Comparison of ENCODE assay signal across 15 mouse cellular contexts in genomic region chr13:94154512-94155296, GRCm38 (mm10).
A peak's percentile ranks its signal among the peaks of the same experiment; 100 is the strongest.
DNase-seq lines count a peak whose midpoint lies in the region; ATAC-seq and TF ChIP-seq lines count a peak whose summit lies in the region.
"Had no signal": no experiment of that assay in that cellular context is flagged by ENCODE, and none has a peak within 500 bp of the region (broad histone marks: within the 10 kb centered on the region; RNA-seq: fewer than 3 reads in every experiment).

No protein-coding gene starts in this region.

- no peak for TF ChIP-seq CTCF in layer of hippocampus, adult 2 months (conservative IDR thresholded peaks at IDR 0.05)

- peak; percentile 59; the same call in 1 of the 2 replicates for ATAC-seq in common myeloid progenitor, adult 5-6 weeks (replicated peaks; ENCODE audit: low read depth, poor library complexity, severe bottlenecking)

- DNase-seq in adrenal gland, adult (ENCODE audit: inconsistent age in 2 of 2, low spot score in 1 of 2), result peak; percentile 76 to 89
- DNase-seq in adrenal gland, postnatal 4 days (ENCODE audit: low spot score in 2 of 2), result no peak
- peak; percentile 24 for DNase-seq in ovary, adult 18-20 months (ENCODE audit: low spot score)
- DNase-seq in ovary, postnatal 36 days (ENCODE audit: low spot score), result no peak
- DNase-seq in skeletal muscle tissue, adult 2 months (ENCODE audit: low read depth, low spot score), result peak; percentile 64
- DNase-seq in layer of hippocampus, adult 2 months (ENCODE audit: low spot score in 2 of 2), result no peak
- no peak for DNase-seq in left cerebral cortex, adult 18-20 months (ENCODE audit: low spot score in 2 of 2)
- DNase-seq: cerebellum, adult 9-10 months; kidney, adult 9 months; spleen, adult 18-20 months had no signal

- no peak overlapping the region for H3K27ac ChIP-seq in layer of hippocampus, adult 2 months
- H3K27ac ChIP-seq: embryonic facial prominence, embryonic 12.5 days; forebrain, embryonic 12.5 days; hindbrain, embryonic 15.5 days; liver, embryonic 14.5 days had no signal

- H3K4me3 ChIP-seq in layer of hippocampus, adult 2 months, result no peak overlapping the region
- H3K4me3 ChIP-seq: embryonic facial prominence, embryonic 12.5 days; forebrain, embryonic 12.5 days; hindbrain, embryonic 15.5 days had no signal

Comparison
In these comparisons a context has a peak if more than half of its experiments do, and no peak if none do; other contexts are left out.
1. DNase-seq: peak in adrenal gland, adult (2 of 2), ovary, adult 18-20 months (single experiment) and skeletal muscle tissue, adult 2 months (single experiment); none in adrenal gland, postnatal 4 days (0 of 2), ovary, postnatal 36 days (single experiment), layer of hippocampus, adult 2 months (0 of 2) and left cerebral cortex, adult 18-20 months (0 of 2).